Mouse (Mus musculus): ENCODE measurements around the gene Sertad3. TPM values are rescaled to one million over a fixed set of nuclear protein-coding genes. Genes with fewer than 3 reads are reported as not detected.

Sertad3 gene
- polyA plus RNA-seq, 1 experiment from 2014 or later: 37.6 TPM

DNA sequence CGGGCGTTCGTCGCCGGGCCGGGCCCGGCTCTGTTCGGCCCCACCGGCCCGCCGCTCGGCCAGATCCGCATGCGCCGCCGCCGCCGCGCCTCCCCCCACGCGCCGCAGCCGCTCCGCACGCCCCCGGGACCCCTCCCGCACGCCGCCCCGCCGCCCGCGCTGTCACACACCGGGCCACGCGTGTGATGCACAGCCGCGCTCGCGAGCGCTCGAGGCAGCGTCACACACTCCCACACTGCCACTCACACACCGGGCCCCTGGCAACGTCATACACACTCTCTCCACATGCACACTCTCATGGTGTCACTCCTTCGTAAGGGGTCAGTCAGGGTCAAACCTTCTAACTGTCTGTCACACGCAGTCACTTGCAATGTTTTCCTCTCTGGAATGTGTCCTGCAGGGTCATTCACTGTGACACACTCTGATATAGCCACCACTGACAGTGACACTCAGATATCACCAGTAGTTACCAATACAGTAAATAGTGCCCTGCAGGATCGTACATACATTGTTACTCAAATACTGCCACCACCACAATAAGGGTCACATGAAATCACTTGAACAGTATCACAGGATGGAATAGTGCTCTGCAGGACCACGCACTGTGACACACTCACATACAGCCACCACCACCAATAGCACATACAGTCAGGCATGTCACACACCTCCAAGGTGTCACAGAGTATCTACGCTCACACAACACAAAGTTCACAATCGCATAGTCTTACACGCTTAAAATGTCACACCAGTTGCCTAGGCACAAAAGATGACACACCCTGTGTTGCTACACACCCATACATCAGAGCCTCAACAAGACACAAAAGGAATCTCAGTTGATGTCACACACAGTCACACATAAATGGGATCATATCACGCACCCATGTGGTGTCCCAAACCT, 26.8 kb upstream of the Sertad3 start:
- H3K36me3 ChIP-seq (ENCODE audit: control insufficient read depth, insufficient read depth): peaks cover 6% of the 10 kb centered on the region; the same call in 1 of the 2 replicates
- H3K27ac ChIP-seq (ENCODE audit: low read length): no peak overlapping the region
- peaks cover 42% of the 10 kb centered on the region for H3K27me3 ChIP-seq (ENCODE audit: control insufficient read depth, insufficient read depth, low read depth, low read length)
- H3K9ac ChIP-seq (ENCODE audit: low read depth, low read length): peak overlapping the region; percentile 55
- H3K4me2 ChIP-seq (ENCODE audit: low read depth, low read length): peak overlapping the region; percentile 86
- H3K4me1 ChIP-seq (ENCODE audit: control insufficient read depth, low read depth, low read length): peaks cover 35% of the 10 kb centered on the region
- no peak for ATAC-seq (ENCODE audit: low read depth)
- H3K9me3 ChIP-seq (replicated peaks; ENCODE audit: control insufficient read depth, low read length): no peaks in the 10 kb centered on the region
- peak overlapping the region; percentile 58 for H3K4me3 ChIP-seq (ENCODE audit: low read depth, low read length)
- WGBS (ENCODE audit: insufficient replicate concordance): 12% methylated on average over 30 of the region's 53 CpGs

DNA sequence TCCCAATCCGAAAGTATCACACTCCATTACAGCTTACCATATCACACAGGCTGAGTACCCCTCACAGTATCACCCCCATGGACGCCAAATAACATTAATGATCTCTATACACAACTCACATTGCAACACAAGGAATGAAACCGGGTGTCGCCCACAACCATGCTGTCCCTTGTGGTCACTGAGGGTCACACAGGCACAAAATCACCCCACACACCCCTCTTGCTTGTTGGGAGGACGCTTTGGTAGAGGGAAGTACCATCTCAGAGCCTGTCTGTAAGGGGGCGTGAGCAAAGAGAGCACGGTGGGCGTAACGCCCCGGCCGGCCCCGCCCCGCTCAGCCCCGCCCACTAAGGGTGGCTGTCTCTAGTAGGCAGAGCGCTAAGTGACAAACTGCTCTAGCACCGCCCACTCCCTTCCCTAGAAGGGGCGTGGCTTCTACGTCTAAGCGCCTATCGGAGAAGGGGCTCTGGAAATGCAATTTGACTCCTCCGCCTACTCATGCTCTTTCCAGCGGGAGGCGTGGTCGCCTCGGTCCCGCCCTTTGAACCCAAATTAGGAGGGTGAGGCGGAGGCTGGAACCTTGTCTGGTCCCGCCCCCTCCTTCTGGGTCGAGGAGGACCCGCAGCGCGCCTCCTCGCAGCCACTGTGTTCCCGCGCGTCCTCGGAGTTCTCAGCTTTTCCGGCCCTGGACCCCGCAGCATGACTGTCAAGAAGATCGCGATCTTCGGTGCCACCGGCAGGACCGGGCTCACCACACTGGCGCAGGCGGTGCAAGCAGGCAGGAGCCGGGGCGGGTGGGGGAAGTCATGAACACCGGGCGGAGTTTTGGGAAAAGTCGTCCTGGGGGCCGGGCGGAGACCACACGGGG, 25.9 kb upstream of the Sertad3 start, which contains the start of the genes Sptbn4 and Blvrb:
Gene Sptbn4, minus strand, starts transcription at position 268 of the 868 bp plus-strand sequence.
Gene Blvrb, plus strand, starts transcription at position 560 of the 868 bp plus-strand sequence.
- H3K27me3 ChIP-seq (ENCODE audit: control insufficient read depth, insufficient read depth, low read depth, low read length): peaks cover 42% of the 10 kb centered on the region
- under 1% methylated on average over 54 of the region's 54 CpGs for WGBS (ENCODE audit: insufficient replicate concordance)
- H3K9me3 ChIP-seq (replicated peaks; ENCODE audit: control insufficient read depth, low read length): no peaks in the 10 kb centered on the region
- H3K4me2 ChIP-seq (ENCODE audit: low read depth, low read length): peak within 1 kb of the TSS; percentile 86
- peak within 1 kb of the TSS; percentile 99 for H3K27ac ChIP-seq (ENCODE audit: low read length)
- peaks cover 14% of the 10 kb centered on the region for H3K36me3 ChIP-seq (ENCODE audit: control insufficient read depth, insufficient read depth)
- peak within 1 kb of the TSS; percentile 74 for H3K4me3 ChIP-seq (ENCODE audit: low read depth, low read length)
- H3K4me1 ChIP-seq (ENCODE audit: control insufficient read depth, low read depth, low read length): peaks cover 43% of the 10 kb centered on the region
- peak within 1 kb of the TSS; percentile 88 for H3K9ac ChIP-seq (ENCODE audit: low read depth, low read length)
- peak; percentile 78 for ATAC-seq (ENCODE audit: low read depth)

DNA sequence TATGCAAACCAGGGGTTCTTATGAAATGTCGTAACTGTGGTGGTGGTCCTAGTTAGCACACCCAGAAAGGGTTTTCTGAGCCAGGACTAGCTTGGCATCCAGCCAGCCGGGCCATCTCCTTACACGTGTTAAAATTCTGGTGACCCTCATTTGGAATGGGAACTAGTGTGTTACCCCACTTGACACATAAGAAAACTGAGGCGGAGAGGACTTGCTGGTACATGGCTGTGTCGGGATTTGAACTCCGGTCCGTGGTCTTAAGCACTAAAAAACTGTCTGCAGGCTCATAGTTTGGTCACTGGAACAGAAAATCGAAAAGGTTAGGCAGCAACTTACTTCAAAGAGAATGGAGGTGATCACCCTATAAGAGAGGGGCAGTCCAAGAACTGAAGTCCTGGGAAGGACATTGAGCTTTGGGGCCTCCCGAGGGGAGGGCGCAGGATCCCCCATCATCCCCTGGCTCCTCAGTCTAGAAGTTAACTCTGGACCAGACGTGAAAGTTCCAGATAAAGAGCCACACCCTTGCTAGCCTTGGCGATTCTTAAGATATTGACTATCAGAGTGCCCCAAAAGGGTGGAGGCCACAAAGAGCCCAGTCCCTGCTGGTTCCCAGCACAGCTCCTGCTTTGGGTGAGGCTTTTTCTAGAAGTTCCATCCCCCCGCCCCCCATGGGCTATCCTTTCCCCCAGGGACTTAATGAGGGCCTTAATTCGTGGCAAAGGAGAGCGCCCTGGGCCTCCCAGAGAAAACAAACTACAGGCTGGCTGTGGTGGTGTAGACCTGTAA, 25.0 kb upstream of the Sertad3 start:
- peak; percentile 78 for ATAC-seq (ENCODE audit: low read depth)
- Histone ChIP-seq H3K9ac (ENCODE audit: low read depth, low read length) (peak overlapping the region; percentile 88), H3K27ac (ENCODE audit: low read length) (peak overlapping the region; percentile 99), H3K4me3 (ENCODE audit: low read depth, low read length) (peak overlapping the region; percentile 74), H3K4me2 (ENCODE audit: low read depth, low read length) (peak overlapping the region; percentile 87), H3K4me1 (ENCODE audit: control insufficient read depth, low read depth, low read length) (peaks cover 47% of the 10 kb centered on the region), H3K9me3 (replicated peaks; ENCODE audit: control insufficient read depth, low read length) (no peaks in the 10 kb centered on the region), H3K36me3 (ENCODE audit: control insufficient read depth, insufficient read depth) (peaks cover 18% of the 10 kb centered on the region), H3K27me3 (ENCODE audit: control insufficient read depth, insufficient read depth, low read depth, low read length) (peaks cover 34% of the 10 kb centered on the region)
- 21% methylated on average over 15 of the region's 15 CpGs for WGBS (ENCODE audit: insufficient replicate concordance)

DNA sequence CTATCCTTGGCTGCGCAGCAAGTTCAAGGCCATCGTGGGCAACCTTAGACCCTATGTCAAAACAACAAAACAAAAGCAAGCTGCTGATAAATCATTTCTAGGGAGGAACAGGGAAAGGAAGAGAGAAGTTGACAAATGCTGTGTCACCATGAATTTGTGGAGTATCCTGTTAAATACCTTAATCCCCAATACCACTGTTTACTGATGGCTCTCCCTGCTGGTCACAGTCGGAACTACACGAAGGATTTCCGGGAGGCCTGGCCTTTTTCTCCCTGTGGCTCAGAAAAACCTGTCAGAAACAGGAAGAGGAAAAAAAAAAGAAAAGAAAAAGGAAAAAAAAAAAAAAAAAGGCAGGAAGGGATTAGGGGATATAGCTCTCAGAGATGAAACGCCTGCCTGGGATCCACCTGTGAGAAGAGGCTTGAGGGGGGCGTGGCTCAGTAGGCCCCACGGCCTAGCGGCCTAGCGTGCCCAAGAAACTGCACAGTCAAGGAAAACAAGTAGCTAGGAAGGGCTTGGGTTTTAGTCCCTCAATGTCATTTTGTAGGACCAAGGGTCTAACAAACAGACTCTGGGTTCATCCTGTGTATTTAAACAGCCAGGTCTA, 24.2 kb upstream of the Sertad3 start:
- peak overlapping the region; percentile 99 for H3K27ac ChIP-seq (ENCODE audit: low read length)
- H3K4me1 ChIP-seq (ENCODE audit: control insufficient read depth, low read depth, low read length): peaks cover 52% of the 10 kb centered on the region
- ATAC-seq (ENCODE audit: low read depth): 0 out of 2 replicates have a peak, but pooled peaks have one; percentile 8
- H3K9me3 ChIP-seq (replicated peaks; ENCODE audit: control insufficient read depth, low read length): no peaks in the 10 kb centered on the region
- H3K9ac ChIP-seq (ENCODE audit: low read depth, low read length): peak overlapping the region; percentile 88
- H3K36me3 ChIP-seq (ENCODE audit: control insufficient read depth, insufficient read depth): peaks cover 23% of the 10 kb centered on the region
- H3K4me2 ChIP-seq (ENCODE audit: low read depth, low read length): peak overlapping the region; percentile 87
- H3K27me3 ChIP-seq (ENCODE audit: control insufficient read depth, insufficient read depth, low read depth, low read length): peaks cover 30% of the 10 kb centered on the region
- 25% methylated on average over 10 of the region's 10 CpGs for WGBS (ENCODE audit: insufficient replicate concordance)
- H3K4me3 ChIP-seq (ENCODE audit: low read depth, low read length): peak overlapping the region; percentile 74

DNA sequence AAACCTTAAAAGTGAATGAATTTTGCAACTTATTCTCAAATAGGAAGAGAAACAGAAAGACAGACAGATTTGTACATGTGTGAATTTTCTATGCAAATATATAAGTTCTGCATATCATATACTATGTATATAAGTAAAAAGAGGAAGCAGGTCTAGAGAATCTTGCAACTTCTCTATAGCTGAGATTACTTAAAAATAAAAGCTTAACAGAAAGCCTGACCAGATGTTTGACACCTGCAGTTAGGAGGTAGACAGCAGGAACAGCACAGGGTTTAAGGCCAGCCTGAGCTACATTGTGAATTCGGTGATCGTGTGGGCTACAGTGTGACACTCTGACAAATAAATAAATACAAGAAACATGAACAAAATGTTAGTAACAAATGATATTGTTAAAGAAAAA, 22.2 kb upstream of the Sertad3 start:
- ATAC-seq (ENCODE audit: low read depth): no peak
- Histone ChIP-seq H3K4me1 (ENCODE audit: control insufficient read depth, low read depth, low read length) (peaks cover 63% of the 10 kb centered on the region), H3K4me3 (ENCODE audit: low read depth, low read length) (peak overlapping the region; percentile 74), H3K36me3 (ENCODE audit: control insufficient read depth, insufficient read depth) (peaks cover 32% of the 10 kb centered on the region), H3K9me3 (replicated peaks; ENCODE audit: control insufficient read depth, low read length) (no peaks in the 10 kb centered on the region), H3K4me2 (ENCODE audit: low read depth, low read length) (peak overlapping the region; percentile 87), H3K27me3 (ENCODE audit: control insufficient read depth, insufficient read depth, low read depth, low read length) (peaks cover 10% of the 10 kb centered on the region), H3K27ac (ENCODE audit: low read length) (peak overlapping the region; percentile 86; the same call in 1 of the 2 replicates), H3K9ac (ENCODE audit: low read depth, low read length) (0 out of 2 replicates have a peak overlapping the region, but pooled peaks have one; percentile 16)
- 77% methylated on average over 2 of the region's 2 CpGs for WGBS (ENCODE audit: insufficient replicate concordance)

DNA sequence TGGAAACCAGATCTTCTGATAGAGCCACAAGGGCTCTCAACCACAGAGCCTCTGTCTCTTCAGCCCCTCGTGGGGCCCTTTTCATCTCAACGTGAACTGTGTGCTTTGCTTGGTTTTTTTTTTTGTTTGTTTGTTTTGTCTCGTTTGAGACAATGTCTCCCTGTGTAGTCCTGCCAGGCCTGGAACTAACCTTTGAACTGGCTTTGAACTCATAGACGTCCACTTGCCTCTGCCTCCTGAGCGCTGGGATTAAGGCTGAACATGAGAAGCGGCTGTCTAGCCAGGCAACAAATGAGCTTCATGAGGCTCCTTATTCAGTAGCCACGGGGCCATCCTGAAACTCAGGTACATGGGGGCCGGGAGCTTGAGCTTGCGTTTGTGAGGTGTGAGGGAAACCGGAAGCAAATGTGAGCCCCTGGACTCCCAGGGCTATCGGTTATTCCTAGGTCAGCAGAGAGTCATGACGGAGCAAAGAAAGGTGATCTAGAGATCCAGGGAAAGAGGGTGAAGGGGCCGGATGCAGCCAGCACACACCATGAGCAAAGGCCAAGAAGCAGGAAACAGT, 21.3 kb upstream of the Sertad3 start:
- Histone ChIP-seq H3K4me2 (ENCODE audit: low read depth, low read length) (peak overlapping the region; percentile 87), H3K4me3 (ENCODE audit: low read depth, low read length) (peak overlapping the region; percentile 45), H3K9me3 (replicated peaks; ENCODE audit: control insufficient read depth, low read length) (no peaks in the 10 kb centered on the region), H3K4me1 (ENCODE audit: control insufficient read depth, low read depth, low read length) (peaks cover 59% of the 10 kb centered on the region), H3K36me3 (ENCODE audit: control insufficient read depth, insufficient read depth) (peaks cover 39% of the 10 kb centered on the region), H3K9ac (ENCODE audit: low read depth, low read length) (peak overlapping the region; percentile 47), H3K27me3 (ENCODE audit: control insufficient read depth, insufficient read depth, low read depth, low read length) (peaks cover under 1% of the 10 kb centered on the region; the same call in 1 of the 2 replicates), H3K27ac (ENCODE audit: low read length) (peak overlapping the region; percentile 86)
- ATAC-seq (ENCODE audit: low read depth): no peak
- WGBS (ENCODE audit: insufficient replicate concordance): 62% methylated on average over 13 of the region's 13 CpGs

DNA sequence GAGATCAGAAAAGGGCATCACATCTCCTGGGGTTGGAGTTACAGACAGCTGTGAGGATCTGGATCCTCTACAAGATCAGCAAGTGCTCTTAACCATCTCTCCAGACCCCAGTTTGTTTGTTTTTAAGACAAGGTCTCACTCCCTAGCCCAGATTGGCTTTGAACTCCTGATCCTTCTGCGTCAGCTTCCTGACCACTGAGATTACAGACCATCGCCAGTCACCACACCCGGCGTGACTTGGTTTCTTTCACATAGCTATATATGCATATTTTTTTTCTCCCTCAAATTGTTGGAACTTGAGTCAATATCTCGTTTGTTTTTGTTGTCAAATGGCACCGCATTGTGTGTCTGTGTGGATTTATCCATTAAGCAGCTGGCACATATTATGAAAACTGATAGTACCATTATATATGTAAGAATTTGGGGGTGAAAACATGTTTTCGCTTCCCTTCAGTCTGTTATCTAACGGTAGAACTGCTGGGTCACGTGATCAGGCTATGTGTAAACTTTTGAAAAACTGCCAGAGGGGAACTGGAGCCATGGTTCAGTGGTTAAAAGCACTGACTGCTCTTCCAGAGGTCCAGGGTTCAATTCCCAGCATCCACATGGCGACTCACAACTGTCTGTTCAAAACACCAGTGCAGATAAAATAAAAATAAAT, 19.0 kb upstream of the Sertad3 start:
- Histone ChIP-seq H3K9ac (ENCODE audit: low read depth, low read length) (peak overlapping the region; percentile 48), H3K27me3 (ENCODE audit: control insufficient read depth, insufficient read depth, low read depth, low read length) (no peaks in the 10 kb centered on the region), H3K4me2 (ENCODE audit: low read depth, low read length) (peak overlapping the region; percentile 51), H3K4me3 (ENCODE audit: low read depth, low read length) (peak overlapping the region; percentile 44), H3K27ac (ENCODE audit: low read length) (peak overlapping the region; percentile 86), H3K36me3 (ENCODE audit: control insufficient read depth, insufficient read depth) (peaks cover 56% of the 10 kb centered on the region), H3K9me3 (replicated peaks; ENCODE audit: control insufficient read depth, low read length) (no peaks in the 10 kb centered on the region), H3K4me1 (ENCODE audit: control insufficient read depth, low read depth, low read length) (peaks cover 77% of the 10 kb centered on the region)
- ATAC-seq (ENCODE audit: low read depth): peak; percentile 70
- WGBS (ENCODE audit: insufficient replicate concordance): 15% methylated on average over 10 of the region's 10 CpGs
